Mouse (Mus musculus) liver, adult 2 months (tissue): Measurements from ENCODE around the gene Faim.

Source experiments
- CTCF ChIP-seq: fragments of 200-500 bp; IDR thresholded peaks from 2 replicates; pipeline ENCODE4 v1.5.1; 2011; ENCODE audit warnings: low read depth, low read length, control low read depth
- POLR2A ChIP-seq: fragments of 200-500 bp; IDR thresholded peaks from 2 replicates; pipeline ENCODE4 v1.6.1; 2011; ENCODE audit warnings: low read length, control low read depth; ENCODE audit not compliant: insufficient read depth; ENCODE audit errors: extremely low read depth

- TF ChIP-seq CTCF (no peak), POLR2A (no peak)
These were observed 15.2 kb downstream of the Faim start for GRCm38 (mm10) chr9:99001326-99001725.
